17 mouse cellular contexts compared by ENCODE assay signal in genomic region chr4:129463097-129464059, GRCm38 (mm10). TPM values are rescaled to one million over a fixed set of nuclear protein-coding genes. Genes with fewer than 3 reads are reported as not detected.
DNase-seq lines count a peak whose midpoint lies in the region; ATAC-seq lines count a peak whose summit lies in the region.
"Had no signal": no experiment of that assay in that cellular context is flagged by ENCODE, and none has a peak within 500 bp of the region (broad histone marks: within the 10 kb centered on the region; RNA-seq: fewer than 3 reads in every experiment).

No protein-coding gene starts in this region.

- ATAC-seq in midbrain, embryonic 12.5 days (ENCODE audit: low FRiP score, low read depth) = no peak
- no peak for ATAC-seq in midbrain, embryonic 13.5 days
- ATAC-seq in liver, embryonic 13.5 days (ENCODE audit: low read depth) = peak; percentile 70
- ATAC-seq: forebrain, embryonic 16.5 days had no signal

- H3K9ac ChIP-seq in midbrain, embryonic 12.5 days (replicated peaks) = no peak overlapping the region
- H3K9ac ChIP-seq in midbrain, embryonic 13.5 days (replicated peaks) = no peak overlapping the region
- peak overlapping the region; percentile 94 for H3K9ac ChIP-seq in liver, embryonic 13.5 days

- no peak overlapping the region for H3K27ac ChIP-seq in midbrain, embryonic 12.5 days (replicated peaks)
- no peak overlapping the region for H3K27ac ChIP-seq in midbrain, embryonic 13.5 days
- H3K27ac ChIP-seq in liver, embryonic 13.5 days = peak overlapping the region; percentile 100
- H3K27ac ChIP-seq: hindbrain, embryonic 10.5 days; midbrain, embryonic 10.5 days had no signal

- H3K4me1 ChIP-seq in midbrain, embryonic 12.5 days = peaks cover 11% of the 10 kb centered on the region
- peaks cover 13% of the 10 kb centered on the region for H3K4me1 ChIP-seq in midbrain, embryonic 13.5 days (replicated peaks)
- peaks cover 59% of the 10 kb centered on the region for H3K4me1 ChIP-seq in liver, embryonic 13.5 days (replicated peaks)

- peaks cover 44% of the 10 kb centered on the region for H3K36me3 ChIP-seq in midbrain, embryonic 12.5 days
- peaks cover 48% of the 10 kb centered on the region for H3K36me3 ChIP-seq in midbrain, embryonic 13.5 days
- H3K36me3 ChIP-seq in liver, embryonic 13.5 days = peaks cover 45% of the 10 kb centered on the region

- 87% methylated on average over 24 of the region's 24 CpGs for WGBS in midbrain, embryonic 12.5 days
- WGBS in midbrain, embryonic 13.5 days = 90% methylated on average over 24 of the region's 24 CpGs
- 44% methylated on average over 24 of the region's 24 CpGs for WGBS in liver, embryonic 13.5 days (ENCODE audit: insufficient replicate concordance)

- H3K9me3 ChIP-seq in midbrain, embryonic 12.5 days = no peaks in the 10 kb centered on the region
- H3K9me3 ChIP-seq in midbrain, embryonic 13.5 days = no peaks in the 10 kb centered on the region
- no peaks in the 10 kb centered on the region for H3K9me3 ChIP-seq in liver, embryonic 13.5 days (replicated peaks)
- H3K9me3 ChIP-seq: hindbrain, embryonic 10.5 days; midbrain, embryonic 10.5 days had no signal

- peak; percentile 85 for DNase-seq in c-Kit-positive CD71-positive TER-119-positive erythroid progenitor cells, embryonic 14.5 days (ENCODE audit: low spot score)
- peak; percentile 72 for DNase-seq in liver, embryonic 13.5 days
- DNase-seq in spleen, postnatal 36 days (ENCODE audit: low spot score in 2 of 2) = peak; percentile 51 to 78
- no peak for DNase-seq in kidney, postnatal 36 days
- DNase-seq in heart, adult 11 months = no peak
- DNase-seq: cerebellum, adult 18-20 months; heart, adult 18-20 months; kidney, adult 9 months; layer of hippocampus, postnatal 36 days; right cerebral cortex, postnatal 25 days; thymus, postnatal 25 days had no signal

- H3K4me3 ChIP-seq in midbrain, embryonic 12.5 days = no peak overlapping the region
- no peak overlapping the region for H3K4me3 ChIP-seq in midbrain, embryonic 13.5 days (replicated peaks)
- H3K4me3 ChIP-seq in liver, embryonic 13.5 days (replicated peaks) = peak overlapping the region; percentile 87

- 0 out of 2 replicates have a peak overlapping the region, but pooled peaks have one; percentile 87 for H3K4me2 ChIP-seq in midbrain, embryonic 12.5 days (replicated peaks)
- no peak overlapping the region for H3K4me2 ChIP-seq in midbrain, embryonic 13.5 days (replicated peaks)
- H3K4me2 ChIP-seq in liver, embryonic 13.5 days = peak overlapping the region; percentile 79

- no peaks in the 10 kb centered on the region for H3K27me3 ChIP-seq in midbrain, embryonic 12.5 days
- H3K27me3 ChIP-seq in midbrain, embryonic 13.5 days = no peaks in the 10 kb centered on the region
- H3K27me3 ChIP-seq in liver, embryonic 13.5 days = no peaks in the 10 kb centered on the region

RNA-seq across cellular contexts. Expression of gene Bsdc1, which starts 2.0 kb away (rescaled TPM):
- 31.9 and 33.7 TPM in 2 replicates for polyA plus RNA-seq in midbrain, embryonic 12.5 days (2016; fragmentation: Nextera tagmentation; extraction: Ambion mirVana)
- polyA plus RNA-seq in midbrain, embryonic 13.5 days (2015; fragmentation: Nextera tagmentation; extraction: Ambion mirVana) = 34.0 and 36.7 TPM in 2 replicates
- 48.7 and 49.9 TPM in 2 replicates for polyA plus RNA-seq in liver, embryonic 13.5 days (2015; fragmentation: Nextera tagmentation; extraction: Ambion mirVana)

RNA-seq across cellular contexts. Expression of gene Zbtb8b, which starts 22.7 kb away (rescaled TPM):
- polyA plus RNA-seq in midbrain, embryonic 12.5 days (2016; fragmentation: Nextera tagmentation; extraction: Ambion mirVana) = 4.1 and 5.0 TPM in 2 replicates
- 12.0 TPM in 2 replicates for polyA plus RNA-seq in midbrain, embryonic 13.5 days (2015; fragmentation: Nextera tagmentation; extraction: Ambion mirVana)
- 0.96 and 1.6 TPM in 2 replicates for polyA plus RNA-seq in liver, embryonic 13.5 days (2015; fragmentation: Nextera tagmentation; extraction: Ambion mirVana)
- polyA plus RNA-seq: liver, adult 2 months had no signal

RNA-seq across cellular contexts. Expression of gene Tssk3, which starts 27.4 kb away (rescaled TPM):
- not detected in 2 replicates for polyA plus RNA-seq in midbrain, embryonic 12.5 days (2016; fragmentation: Nextera tagmentation; extraction: Ambion mirVana)
- 0.16 and 0.26 TPM in 2 replicates for polyA plus RNA-seq in midbrain, embryonic 13.5 days (2015; fragmentation: Nextera tagmentation; extraction: Ambion mirVana)
- 0.07 TPM in 1 of 2 replicates, not detected in the other for polyA plus RNA-seq in liver, embryonic 13.5 days (2015; fragmentation: Nextera tagmentation; extraction: Ambion mirVana)
- polyA plus RNA-seq: hindbrain, embryonic 10.5 days; liver, adult 2 months; midbrain, embryonic 10.5 days had no signal

RNA-seq across cellular contexts. Expression of gene Fam229a, which starts 27.6 kb away (rescaled TPM):
- not detected in 2 replicates for polyA plus RNA-seq in midbrain, embryonic 12.5 days (2016; fragmentation: Nextera tagmentation; extraction: Ambion mirVana)
- polyA plus RNA-seq in midbrain, embryonic 13.5 days (2015; fragmentation: Nextera tagmentation; extraction: Ambion mirVana) = not detected in 2 replicates
- 0.21 and 0.44 TPM in 2 replicates for polyA plus RNA-seq in liver, embryonic 13.5 days (2015; fragmentation: Nextera tagmentation; extraction: Ambion mirVana)
- polyA plus RNA-seq: midbrain, embryonic 10.5 days had no signal

RNA-seq across cellular contexts. Expression of gene Marcksl1, which starts 50.0 kb away (rescaled TPM):
- polyA plus RNA-seq in midbrain, embryonic 12.5 days (2016; fragmentation: Nextera tagmentation; extraction: Ambion mirVana) = 2,082 and 2,101 TPM in 2 replicates
- 1,749 and 1,885 TPM in 2 replicates for polyA plus RNA-seq in midbrain, embryonic 13.5 days (2015; fragmentation: Nextera tagmentation; extraction: Ambion mirVana)
- polyA plus RNA-seq in liver, embryonic 13.5 days (2015; fragmentation: Nextera tagmentation; extraction: Ambion mirVana) = 82.7 and 85.9 TPM in 2 replicates

Comparison
In these comparisons a context has a peak if more than half of its experiments do, and no peak if none do; other contexts are left out.
1. DNase-seq: peak in c-Kit-positive CD71-positive TER-119-positive erythroid progenitor cells, embryonic 14.5 days (single experiment), liver, embryonic 13.5 days (single experiment) and spleen, postnatal 36 days (2 of 2); none in kidney, postnatal 36 days (0 of 2) and heart, adult 11 months (single experiment).